Mouse (Mus musculus) liver, embryonic 14.5 days (tissue): Measurements from ENCODE around the gene Arsb.

ENCODE experiments used
- CTCF ChIP-seq: IDR thresholded peaks from 2 replicates; pipeline ENCODE4 v1.5.1; 2016; ENCODE audit warnings: antibody characterized with exemption, low read depth, control low read depth
- EP300 ChIP-seq: IDR thresholded peaks from 2 replicates; pipeline ENCODE4 v1.6.1; 2016; ENCODE audit warnings: antibody characterized with exemption, low read depth

DNA sequence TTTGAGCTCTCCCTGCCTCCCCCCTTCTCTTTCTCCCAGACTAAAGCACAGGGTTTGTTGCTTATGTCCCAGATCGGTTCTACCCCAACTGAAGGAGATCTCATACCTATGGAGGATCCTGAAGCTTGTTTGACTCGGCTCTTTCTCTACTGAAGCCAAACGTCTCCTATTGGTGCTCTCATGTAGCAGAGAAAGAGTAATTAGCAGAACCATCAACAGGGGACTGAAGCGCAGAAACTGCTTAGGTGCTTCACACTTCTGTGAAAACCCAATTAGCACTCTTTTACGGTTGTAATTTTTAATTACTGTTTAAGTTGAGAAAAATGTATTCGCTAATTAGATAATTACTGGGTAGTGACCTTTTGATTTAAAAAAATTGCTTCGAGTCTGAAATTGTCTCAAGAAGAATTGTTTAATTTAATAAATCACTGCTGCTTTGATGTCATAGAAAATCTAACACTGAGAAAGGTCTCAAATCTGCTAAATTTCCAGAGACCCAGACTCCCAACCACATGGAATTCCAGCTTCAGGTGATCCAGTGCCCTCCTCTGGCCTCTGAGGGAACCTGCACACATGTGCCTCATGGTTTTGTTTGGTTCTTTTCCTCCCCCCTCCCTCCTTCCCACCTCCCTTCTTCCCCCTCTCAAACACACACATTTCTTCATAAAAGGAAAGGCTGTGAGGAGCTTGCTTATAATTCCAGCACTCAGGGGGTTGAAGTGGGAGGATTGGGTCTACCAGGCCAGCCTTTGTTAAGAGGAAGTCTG is 54.5 kb downstream of the Arsb start:
- TF ChIP-seq EP300 (no peak), CTCF (no peak)
